In genomic region chr2:33616411-33616843, GRCm38 (mm10) we compare ENCODE assay signal across 8 mouse cellular contexts. TPM values are rescaled to one million over a fixed set of nuclear protein-coding genes. Genes with fewer than 3 reads are reported as not detected.
A peak's percentile ranks its signal among the peaks of the same experiment; 100 is the strongest.
DNase-seq lines count a peak whose midpoint lies in the region; ATAC-seq and TF ChIP-seq lines count a peak whose summit lies in the region.

No protein-coding gene starts in this region.

- H3K9me3 ChIP-seq in lung, embryonic 16.5 days (ENCODE audit: control insufficient read depth, low read length), result no peaks in the 10 kb centered on the region
- no peaks in the 10 kb centered on the region for H3K9me3 ChIP-seq in embryonic facial prominence, embryonic 12.5 days
- H3K9me3 ChIP-seq in intestine, embryonic 16.5 days (ENCODE audit: control insufficient read depth, low read length), result no peaks in the 10 kb centered on the region

- intact Hi-C loops in left cerebral cortex, postnatal 4 days (cut with DNase I), result no loop called here

- no peak for TF ChIP-seq POLR2A in olfactory bulb, adult 2 months (IDR thresholded peaks at IDR 0.05; ENCODE audit: insufficient read depth, low read depth, low read length)

- 0 out of 2 replicates have a peak, but pooled peaks have one; percentile 39 for ATAC-seq in lung, embryonic 16.5 days (ENCODE audit: low read depth)
- ATAC-seq in embryonic facial prominence, embryonic 12.5 days (ENCODE audit: insufficient number of reproducible peaks, insufficient read depth, low FRiP score, low TSS enrichment), result 0 out of 2 replicates have a peak, but pooled peaks have one; percentile 42
- peak; percentile 79 for ATAC-seq in intestine, embryonic 16.5 days

- H3K4me1 ChIP-seq in lung, embryonic 16.5 days (replicated peaks; ENCODE audit: control insufficient read depth, insufficient read depth, low read length), result peaks cover 7% of the 10 kb centered on the region
- peaks cover 21% of the 10 kb centered on the region for H3K4me1 ChIP-seq in embryonic facial prominence, embryonic 12.5 days
- H3K4me1 ChIP-seq in intestine, embryonic 16.5 days (ENCODE audit: control insufficient read depth, insufficient read depth, low read length), result peaks cover 9% of the 10 kb centered on the region; the same call in 1 of the 2 replicates
- H3K4me1 ChIP-seq in olfactory bulb, adult 2 months (ENCODE audit: control insufficient read depth, insufficient read depth, low read length), result peaks cover 12% of the 10 kb centered on the region

- no peak for DNase-seq in lung, postnatal 10 days
- peak; percentile 52 for DNase-seq in left cerebral cortex, postnatal 4 days
- DNase-seq in yolk sac, embryonic 10.5 days (ENCODE audit: low spot score), result no peak
- DNase-seq in urinary bladder, adult 18-20 months (ENCODE audit: low spot score in 2 of 2), result no peak

- WGBS in lung, embryonic 16.5 days, result under 1% methylated on average over 30 of the region's 30 CpGs
- under 1% methylated on average over 30 of the region's 30 CpGs for WGBS in embryonic facial prominence, embryonic 12.5 days
- WGBS in intestine, embryonic 16.5 days, result 2% methylated on average over 30 of the region's 30 CpGs
- WGBS in olfactory bulb, adult 2 months, result under 1% methylated on average over 30 of the region's 30 CpGs

- no peak overlapping the region for H3K27ac ChIP-seq in lung, embryonic 16.5 days (ENCODE audit: low read length)
- no peak overlapping the region for H3K27ac ChIP-seq in embryonic facial prominence, embryonic 12.5 days
- no peak overlapping the region for H3K27ac ChIP-seq in intestine, embryonic 16.5 days (ENCODE audit: low read length)
- no peak overlapping the region for H3K27ac ChIP-seq in olfactory bulb, adult 2 months (ENCODE audit: insufficient read depth, low read depth, low read length)

- peaks cover 39% of the 10 kb centered on the region for H3K27me3 ChIP-seq in lung, embryonic 16.5 days (ENCODE audit: control insufficient read depth, insufficient read depth, low read depth, low read length)
- H3K27me3 ChIP-seq in embryonic facial prominence, embryonic 12.5 days, result peaks cover 69% of the 10 kb centered on the region
- H3K27me3 ChIP-seq in intestine, embryonic 16.5 days (replicated peaks; ENCODE audit: control insufficient read depth, insufficient read depth, low read length), result peaks cover 50% of the 10 kb centered on the region

- H3K9ac ChIP-seq in lung, embryonic 16.5 days (ENCODE audit: low read length), result peak overlapping the region; percentile 6
- H3K9ac ChIP-seq in embryonic facial prominence, embryonic 12.5 days, result peak overlapping the region; percentile 16; the same call in 1 of the 2 replicates
- no peak overlapping the region; the same call in none of the 2 replicates for H3K9ac ChIP-seq in intestine, embryonic 16.5 days (ENCODE audit: low read depth, low read length)

- peak overlapping the region; percentile 67 for H3K4me2 ChIP-seq in lung, embryonic 16.5 days (ENCODE audit: low read depth, low read length)
- peak overlapping the region; percentile 61 for H3K4me2 ChIP-seq in embryonic facial prominence, embryonic 12.5 days (replicated peaks)
- peak overlapping the region; percentile 59 for H3K4me2 ChIP-seq in intestine, embryonic 16.5 days (ENCODE audit: low read depth, low read length)

- H3K36me3 ChIP-seq in lung, embryonic 16.5 days (ENCODE audit: control insufficient read depth, insufficient read depth, low read length), result no peaks in the 10 kb centered on the region
- H3K36me3 ChIP-seq in embryonic facial prominence, embryonic 12.5 days, result no peaks in the 10 kb centered on the region
- no peaks in the 10 kb centered on the region for H3K36me3 ChIP-seq in intestine, embryonic 16.5 days (ENCODE audit: control insufficient read depth, insufficient read depth, low read length)

- no peak for TF ChIP-seq CTCF in olfactory bulb, adult 2 months (IDR thresholded peaks at IDR 0.05; ENCODE audit: insufficient read depth, low read depth, low read length)

- H3K4me3 ChIP-seq in lung, embryonic 16.5 days (ENCODE audit: low read length), result peak overlapping the region; percentile 42
- H3K4me3 ChIP-seq in embryonic facial prominence, embryonic 12.5 days, result peak overlapping the region; percentile 28
- peak overlapping the region; percentile 44 for H3K4me3 ChIP-seq in intestine, embryonic 16.5 days (ENCODE audit: low read length)
- peak overlapping the region; percentile 33 for H3K4me3 ChIP-seq in olfactory bulb, adult 2 months (ENCODE audit: insufficient read depth, low read depth, low read length)

RNA-seq across cellular contexts. Expression of gene Lmx1b, which starts 23.9 kb away (rescaled TPM):
- 0.05 TPM in 1 of 2 replicates, not detected in the other for polyA plus RNA-seq in lung, embryonic 16.5 days (2015; fragmentation: Nextera tagmentation; extraction: Ambion mirVana)
- 0.74 and 1.0 TPM in 2 replicates for polyA plus RNA-seq in embryonic facial prominence, embryonic 12.5 days (2016; fragmentation: Nextera tagmentation; extraction: Ambion mirVana)
- polyA plus RNA-seq in intestine, embryonic 16.5 days (2015; fragmentation: Nextera tagmentation; extraction: Ambion mirVana), result 0.04 TPM in 1 of 2 replicates, not detected in the other
- total RNA-seq in left cerebral cortex, postnatal 4 days (2021), result under 1 TPM; 0.24 to 0.26 TPM
- polyA plus RNA-seq in olfactory bulb, adult 2 months (2012; ENCODE audit: insufficient read depth, insufficient read length, low replicate concordance, missing spikeins), result not detected in 2 replicates
